Mouse (Mus musculus) ES-E14 (cell line): Measurements from ENCODE around the gene Prss34.

Experiments used
- CHD2 ChIP-seq: IDR thresholded peaks from 2 replicates; pipeline ENCODE4 v1.6.1; 2014; ENCODE audit warnings: mild to moderate bottlenecking, low read depth, low read length, inconsistent platforms
- HCFC1 ChIP-seq: IDR thresholded peaks from 2 replicates; pipeline ENCODE4 v1.6.1; 2012; ENCODE audit warnings: low read length, inconsistent platforms, borderline replicate concordance; ENCODE audit not compliant: insufficient read depth
- MAFK ChIP-seq: IDR thresholded peaks from 2 replicates; pipeline ENCODE4 v1.6.1; 2014; ENCODE audit warnings: mild to moderate bottlenecking, low read depth, low read length, inconsistent platforms; ENCODE audit not compliant: insufficient read depth
- ZC3H11A ChIP-seq: IDR thresholded peaks from 2 replicates; pipeline ENCODE4 v1.6.1; 2012; ENCODE audit warnings: low read depth, mild to moderate bottlenecking, inconsistent platforms, low read length, borderline replicate concordance
- ZNF384 ChIP-seq: IDR thresholded peaks from 2 replicates; pipeline ENCODE4 v1.6.1; 2012; ENCODE audit warnings: low read depth, low read length, inconsistent platforms

- TF ChIP-seq ZNF384 (no peak), MAFK (no peak), CHD2 (no peak), HCFC1 (no peak), ZC3H11A (no peak)
Measured at GRCm38 (mm10) chr17:25253760-25254159, 44.4 kb upstream of the Prss34 start.
